Mouse (Mus musculus): Measurements from ENCODE around the gene Adgrb2. TPM values are rescaled to one million over a fixed set of nuclear protein-coding genes. Genes with fewer than 3 reads are reported as not detected.
A peak's percentile ranks its signal among the peaks of the same experiment; 100 is the strongest.

Adgrb2 gene
- polyA plus RNA-seq, 3 experiments from 2014 or later: 0.58 to 1.2 TPM; not detected in 1

- no peak for ATAC-seq
These were observed 52.1 kb downstream of the Adgrb2 start for GRCm38 (mm10) chr4:130036573-130037401.

- ATAC-seq: no peak
These were observed 54.7 kb downstream of the Adgrb2 start for GRCm38 (mm10) chr4:130039351-130039750.

GRCm38 (mm10) chr4:130041076-130041475 lies 56.4 kb downstream of the Adgrb2 start:
- ATAC-seq: no peak

GRCm38 (mm10) chr4:130044211-130044610 lies 59.5 kb downstream of the Adgrb2 start:
- no peak for ATAC-seq

GRCm38 (mm10) chr4:130045609-130046008 lies 60.9 kb downstream of the Adgrb2 start:
- ATAC-seq: peak; percentile 98

GRCm38 (mm10) chr4:130047331-130048202 lies 62.9 kb downstream of the Adgrb2 start, which contains the start of gene Col16a1:
Col16a1 (plus strand) TSS chr4:130047840.
- no peak for ATAC-seq

GRCm38 (mm10) chr4:130048203-130048479 lies 63.5 kb downstream of the Adgrb2 start:
- ATAC-seq: no peak

- ATAC-seq: no peak
These were observed 65.6 kb downstream of the Adgrb2 start for GRCm38 (mm10) chr4:130050056-130050824.

- no peak for ATAC-seq
These were observed 67.6 kb downstream of the Adgrb2 start for GRCm38 (mm10) chr4:130052283-130052682.

- no peak for ATAC-seq
These were observed 68.4 kb downstream of the Adgrb2 start for GRCm38 (mm10) chr4:130053111-130053510.

- no peak for ATAC-seq
These were observed 70.1 kb downstream of the Adgrb2 start for GRCm38 (mm10) chr4:130054727-130055126.

- ATAC-seq: no peak
These were observed 70.7 kb downstream of the Adgrb2 start for GRCm38 (mm10) chr4:130055160-130056010.

- no peak for ATAC-seq
These were observed 71.3 kb downstream of the Adgrb2 start for GRCm38 (mm10) chr4:130056011-130056322.

GRCm38 (mm10) chr4:130056471-130056870 lies 71.8 kb downstream of the Adgrb2 start:
- ATAC-seq: no peak

GRCm38 (mm10) chr4:130060937-130061336 lies 76.3 kb downstream of the Adgrb2 start:
- no peak for ATAC-seq

GRCm38 (mm10) chr4:130063191-130063590 lies 78.5 kb downstream of the Adgrb2 start:
- ATAC-seq: no peak

- no peak for ATAC-seq
These were observed 82.1 kb downstream of the Adgrb2 start for GRCm38 (mm10) chr4:130066816-130067215.

- no peak for ATAC-seq
These were observed 85.9 kb downstream of the Adgrb2 start for GRCm38 (mm10) chr4:130070523-130070922.

- no peak for ATAC-seq
These were observed 87.1 kb downstream of the Adgrb2 start for GRCm38 (mm10) chr4:130071758-130072157.

Data from inflammation-experienced regulatory T-cells, adult 6 months (primary cell).